Mouse (Mus musculus): Measurements from ENCODE around the gene Szt2. TPM values are rescaled to one million over a fixed set of nuclear protein-coding genes. Genes with fewer than 3 reads are reported as not detected.

The Szt2 gene
- total and polyA plus RNA-seq, 3 experiments, result 6.2 to 64.3 (median 28.3) TPM

- Histone ChIP-seq H3K4me1 (ENCODE audit: insufficient read depth, low read depth, low read length) (no peaks in the 10 kb centered on the region), H3K4me3 (ENCODE audit: low read depth, low read length) (no peak overlapping the region), H3K27me3 (ENCODE audit: insufficient read depth, low read length) (peaks cover 11% of the 10 kb centered on the region; the same call in 1 of the 2 replicates), H3K9me3 (replicated peaks) (no peaks in the 10 kb centered on the region), H3K36me3 (replicated peaks) (no peaks in the 10 kb centered on the region)
- DNase-seq (ENCODE audit: low spot score), result no peak
- TF ChIP-seq GATA2 (IDR thresholded peaks at IDR 0.05; ENCODE audit: borderline replicate concordance, low read depth, low read length), result no peak
- TF ChIP-seq GATA1 (IDR thresholded peaks at IDR 0.05; ENCODE audit: borderline replicate concordance, low read length), result no peak
- TF ChIP-seq POLR2AphosphoS5 (IDR thresholded peaks at IDR 0.05; ENCODE audit: insufficient replicate concordance, low read depth, low read length), result no peak
- TF ChIP-seq TAL1 (conservative IDR thresholded peaks at IDR 0.05; ENCODE audit: low read depth, low read length), result no peak
- no peak for TF ChIP-seq CTCF (IDR thresholded peaks at IDR 0.05; ENCODE audit: low read depth, low read length)
- ATAC-seq (ENCODE audit: extremely low read depth, insufficient number of reproducible peaks, low FRiP score, poor library complexity, severe bottlenecking), result no peak
These were observed 82.6 kb downstream of the Szt2 start for GRCm38 (mm10) chr4:118326476-118326875.

DNA sequence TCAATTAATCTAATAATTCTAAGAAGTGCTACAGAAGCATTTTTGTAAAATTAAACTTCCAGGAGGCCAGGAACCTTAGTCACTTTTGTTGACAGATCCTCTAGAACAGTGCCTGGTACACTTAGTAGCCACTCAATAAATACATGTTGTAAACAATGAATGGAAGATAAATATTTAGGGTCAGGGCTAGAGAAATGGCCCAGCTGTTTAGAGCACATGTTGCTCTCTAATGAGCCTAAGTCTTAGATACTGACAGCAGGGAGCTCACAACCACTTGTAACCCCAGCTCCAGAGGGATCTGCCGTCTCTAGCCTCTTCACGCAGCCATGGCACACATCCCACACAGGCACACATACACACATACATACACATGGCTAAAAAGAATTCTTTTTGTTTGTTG is 88.4 kb downstream of the Szt2 start:
- ATAC-seq (ENCODE audit: extremely low read depth, insufficient number of reproducible peaks, low FRiP score, poor library complexity, severe bottlenecking) (no peak), DNase-seq (ENCODE audit: low spot score) (no peak)
- no peak overlapping the region for H3K4me3 ChIP-seq (ENCODE audit: low read depth, low read length)
- no peaks in the 10 kb centered on the region for H3K9me3 ChIP-seq (replicated peaks)
- H3K4me1 ChIP-seq (ENCODE audit: insufficient read depth, low read depth, low read length), result no peaks in the 10 kb centered on the region
- H3K27me3 ChIP-seq (ENCODE audit: insufficient read depth, low read length), result peaks cover 14% of the 10 kb centered on the region; the same call in 1 of the 2 replicates
- no peaks in the 10 kb centered on the region for H3K36me3 ChIP-seq (replicated peaks)
- TF ChIP-seq GATA1 (IDR thresholded peaks at IDR 0.05; ENCODE audit: borderline replicate concordance, low read length) (no peak), TAL1 (conservative IDR thresholded peaks at IDR 0.05; ENCODE audit: low read depth, low read length) (no peak), POLR2AphosphoS5 (IDR thresholded peaks at IDR 0.05; ENCODE audit: insufficient replicate concordance, low read depth, low read length) (no peak), GATA2 (IDR thresholded peaks at IDR 0.05; ENCODE audit: borderline replicate concordance, low read depth, low read length) (no peak), CTCF (IDR thresholded peaks at IDR 0.05; ENCODE audit: low read depth, low read length) (no peak)

DNA sequence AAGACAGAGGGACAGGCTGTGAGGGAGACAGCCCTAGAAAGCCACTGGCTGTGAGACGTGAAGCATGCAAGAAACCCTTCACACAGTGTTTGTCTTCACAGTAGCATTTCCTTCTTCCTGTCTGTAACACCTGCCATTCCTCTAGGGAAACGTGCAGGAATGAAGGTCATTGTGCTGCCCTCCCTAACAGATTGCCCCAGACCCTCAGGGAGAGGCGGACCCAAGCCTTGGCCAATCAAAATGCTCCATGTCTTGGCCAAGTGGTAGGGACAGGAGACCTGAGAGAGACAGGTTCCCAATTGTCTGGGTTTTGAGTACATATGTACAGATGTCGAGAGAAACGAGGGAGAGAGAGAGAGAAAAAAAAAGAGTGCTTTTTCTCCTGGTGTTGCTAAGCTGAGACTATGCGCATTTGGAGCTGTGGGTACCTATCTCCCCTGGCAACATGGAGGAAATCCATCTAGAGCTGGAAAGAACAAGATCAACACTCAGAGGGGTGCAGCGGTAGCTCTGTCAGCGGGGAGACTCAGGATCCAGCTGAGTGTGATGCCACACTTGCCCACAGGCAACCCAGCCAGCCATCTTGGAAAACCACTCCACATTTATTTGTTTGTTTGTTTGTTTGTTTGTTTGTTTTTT is 89.2 kb downstream of the Szt2 start:
- peaks cover 14% of the 10 kb centered on the region; the same call in 1 of the 2 replicates for H3K27me3 ChIP-seq (ENCODE audit: insufficient read depth, low read length)
- no peaks in the 10 kb centered on the region for H3K4me1 ChIP-seq (ENCODE audit: insufficient read depth, low read depth, low read length)
- H3K36me3 ChIP-seq (replicated peaks), result no peaks in the 10 kb centered on the region
- ATAC-seq (ENCODE audit: extremely low read depth, insufficient number of reproducible peaks, low FRiP score, poor library complexity, severe bottlenecking) (no peak), DNase-seq (ENCODE audit: low spot score) (no peak)
- no peak overlapping the region for H3K4me3 ChIP-seq (ENCODE audit: low read depth, low read length)
- TF ChIP-seq POLR2AphosphoS5 (IDR thresholded peaks at IDR 0.05; ENCODE audit: insufficient replicate concordance, low read depth, low read length) (no peak), TAL1 (conservative IDR thresholded peaks at IDR 0.05; ENCODE audit: low read depth, low read length) (no peak), GATA2 (IDR thresholded peaks at IDR 0.05; ENCODE audit: borderline replicate concordance, low read depth, low read length) (no peak), CTCF (IDR thresholded peaks at IDR 0.05; ENCODE audit: low read depth, low read length) (no peak), GATA1 (IDR thresholded peaks at IDR 0.05; ENCODE audit: borderline replicate concordance, low read length) (no peak)
- no peaks in the 10 kb centered on the region for H3K9me3 ChIP-seq (replicated peaks)

- Histone ChIP-seq H3K4me3 (ENCODE audit: low read depth, low read length) (no peak overlapping the region), H3K4me1 (ENCODE audit: insufficient read depth, low read depth, low read length) (no peaks in the 10 kb centered on the region), H3K36me3 (replicated peaks) (no peaks in the 10 kb centered on the region), H3K27me3 (ENCODE audit: insufficient read depth, low read length) (peaks cover 5% of the 10 kb centered on the region; the same call in 1 of the 2 replicates), H3K9me3 (replicated peaks) (no peaks in the 10 kb centered on the region)
- no peak for TF ChIP-seq GATA1 (IDR thresholded peaks at IDR 0.05; ENCODE audit: borderline replicate concordance, low read length)
- no peak for TF ChIP-seq CTCF (IDR thresholded peaks at IDR 0.05; ENCODE audit: low read depth, low read length)
- TF ChIP-seq POLR2AphosphoS5 (IDR thresholded peaks at IDR 0.05; ENCODE audit: insufficient replicate concordance, low read depth, low read length), result no peak
- TF ChIP-seq GATA2 (IDR thresholded peaks at IDR 0.05; ENCODE audit: borderline replicate concordance, low read depth, low read length), result no peak
- no peak for TF ChIP-seq TAL1 (conservative IDR thresholded peaks at IDR 0.05; ENCODE audit: low read depth, low read length)
- DNase-seq (ENCODE audit: low spot score), result no peak
- no peak for ATAC-seq (ENCODE audit: extremely low read depth, insufficient number of reproducible peaks, low FRiP score, poor library complexity, severe bottlenecking)
These were observed 92.4 kb downstream of the Szt2 start for GRCm38 (mm10) chr4:118316662-118317061.

DNA sequence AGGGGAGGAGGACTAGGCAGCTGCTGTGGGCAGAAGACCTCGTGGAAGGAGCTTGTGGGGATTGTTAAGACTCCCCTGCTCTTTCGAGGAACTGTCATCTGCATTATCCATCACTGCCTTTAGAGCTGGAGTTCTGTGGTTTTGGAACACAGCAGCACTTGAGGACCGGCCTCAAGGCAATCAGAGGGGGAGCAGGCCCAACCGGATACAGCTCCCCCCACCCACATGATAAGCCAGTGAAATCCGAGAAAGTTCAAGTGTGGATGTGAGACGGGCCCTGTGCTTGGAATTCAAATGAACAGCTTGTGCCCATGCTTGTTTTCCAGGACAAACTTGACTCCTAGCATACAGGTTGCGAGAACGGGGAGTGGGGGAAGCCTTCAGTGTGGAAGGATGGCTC is 93.8 kb downstream of the Szt2 start:
- no peaks in the 10 kb centered on the region for H3K4me1 ChIP-seq (ENCODE audit: insufficient read depth, low read depth, low read length)
- no peak overlapping the region for H3K4me3 ChIP-seq (ENCODE audit: low read depth, low read length)
- H3K9me3 ChIP-seq (replicated peaks), result no peaks in the 10 kb centered on the region
- no peak for TF ChIP-seq CTCF (IDR thresholded peaks at IDR 0.05; ENCODE audit: low read depth, low read length)
- no peak for TF ChIP-seq POLR2AphosphoS5 (IDR thresholded peaks at IDR 0.05; ENCODE audit: insufficient replicate concordance, low read depth, low read length)
- TF ChIP-seq TAL1 (conservative IDR thresholded peaks at IDR 0.05; ENCODE audit: low read depth, low read length), result no peak
- no peak for TF ChIP-seq GATA2 (IDR thresholded peaks at IDR 0.05; ENCODE audit: borderline replicate concordance, low read depth, low read length)
- no peak for TF ChIP-seq GATA1 (IDR thresholded peaks at IDR 0.05; ENCODE audit: borderline replicate concordance, low read length)
- 0 out of 2 replicates have a peak, but pooled peaks cover 3% of the 10 kb centered on the region for H3K27me3 ChIP-seq (ENCODE audit: insufficient read depth, low read length)
- no peaks in the 10 kb centered on the region for H3K36me3 ChIP-seq (replicated peaks)
- ATAC-seq (ENCODE audit: extremely low read depth, insufficient number of reproducible peaks, low FRiP score, poor library complexity, severe bottlenecking) (no peak), DNase-seq (ENCODE audit: low spot score) (no peak)

Other genes with a start within 250 kb of the Szt2 start
- gene Kdm4a, start 229.2 kb downstream of the Szt2 start, total RNA-seq (2014; fragmentation: Nextera tagmentation), result 46.7 and 49.9 TPM in 2 replicates
- 48.7 and 50.5 TPM in 2 replicates for gene Kdm4a, start 229.2 kb downstream of the Szt2 start, total RNA-seq (2017)
- gene Kdm4a, start 229.2 kb downstream of the Szt2 start, polyA plus RNA-seq (2012), result 34.0 and 39.4 TPM in 2 replicates
- gene Ptprf, start 117.9 kb downstream of the Szt2 start, total RNA-seq (2014; fragmentation: Nextera tagmentation), result not detected in 2 replicates
- gene Ptprf, start 117.9 kb downstream of the Szt2 start, total RNA-seq (2017), result 0.06 and 0.27 TPM in 2 replicates
- gene Ptprf, start 117.9 kb downstream of the Szt2 start, polyA plus RNA-seq (2012), result not detected in 2 replicates
- gene Med8, start 64 bp upstream of the Szt2 start, total RNA-seq (2014; fragmentation: Nextera tagmentation), result 73.5 and 87.0 TPM in 2 replicates
- 124 and 133 TPM in 2 replicates for gene Med8, start 64 bp upstream of the Szt2 start, total RNA-seq (2017)
- 43.4 and 45.0 TPM in 2 replicates for gene Med8, start 64 bp upstream of the Szt2 start, polyA plus RNA-seq (2012)
- 95.3 and 122 TPM in 2 replicates for gene Elovl1, start 18.8 kb upstream of the Szt2 start, total RNA-seq (2014; fragmentation: Nextera tagmentation)
- gene Elovl1, start 18.8 kb upstream of the Szt2 start, total RNA-seq (2017), result 117 and 138 TPM in 2 replicates
- gene Elovl1, start 18.8 kb upstream of the Szt2 start, polyA plus RNA-seq (2012), result 82.4 and 98.1 TPM in 2 replicates
- gene Cdc20, start 28.1 kb upstream of the Szt2 start, total RNA-seq (2014; fragmentation: Nextera tagmentation), result 43.7 and 52.5 TPM in 2 replicates
- gene Cdc20, start 28.1 kb upstream of the Szt2 start, total RNA-seq (2017), result 86.2 and 97.4 TPM in 2 replicates
- 153 and 175 TPM in 2 replicates for gene Cdc20, start 28.1 kb upstream of the Szt2 start, polyA plus RNA-seq (2012)
- not detected in 2 replicates for gene Mpl, start 48.2 kb upstream of the Szt2 start, total RNA-seq (2014; fragmentation: Nextera tagmentation)
- gene Mpl, start 48.2 kb upstream of the Szt2 start, total RNA-seq (2017), result 0.06 and 1.0 TPM in 2 replicates
- 0.03 and 0.05 TPM in 2 replicates for gene Mpl, start 48.2 kb upstream of the Szt2 start, polyA plus RNA-seq (2012)
- gene Tie1, start 80.8 kb upstream of the Szt2 start, total RNA-seq (2014; fragmentation: Nextera tagmentation), result not detected in 2 replicates
- gene Tie1, start 80.8 kb upstream of the Szt2 start, total RNA-seq (2017), result 0.05 TPM in 1 of 2 replicates, not detected in the other
- gene Tie1, start 80.8 kb upstream of the Szt2 start, polyA plus RNA-seq (2012), result 0.01 TPM in 1 of 2 replicates, not detected in the other
- not detected in 2 replicates for gene 2610528J11Rik, start 117.7 kb upstream of the Szt2 start, total RNA-seq (2014; fragmentation: Nextera tagmentation)
- gene 2610528J11Rik, start 117.7 kb upstream of the Szt2 start, total RNA-seq (2017), result not detected in 2 replicates
- not detected in 2 replicates for gene 2610528J11Rik, start 117.7 kb upstream of the Szt2 start, polyA plus RNA-seq (2012)
- gene Tmem125, start 134.8 kb upstream of the Szt2 start, total RNA-seq (2014; fragmentation: Nextera tagmentation), result not detected in 2 replicates
- 0.22 TPM in 1 of 2 replicates, not detected in the other for gene Tmem125, start 134.8 kb upstream of the Szt2 start, total RNA-seq (2017)
- gene Tmem125, start 134.8 kb upstream of the Szt2 start, polyA plus RNA-seq (2012), result not detected in 2 replicates
- gene Cfap57, start 211.5 kb upstream of the Szt2 start, total RNA-seq (2014; fragmentation: Nextera tagmentation), result not detected in 2 replicates
- 0.05 TPM in 1 of 2 replicates, not detected in the other for gene Cfap57, start 211.5 kb upstream of the Szt2 start, total RNA-seq (2017)
- not detected in 2 replicates for gene Cfap57, start 211.5 kb upstream of the Szt2 start, polyA plus RNA-seq (2012)
- gene Ebna1bp2, start 211.5 kb upstream of the Szt2 start, total RNA-seq (2014; fragmentation: Nextera tagmentation), result 116 and 153 TPM in 2 replicates
- 116 and 127 TPM in 2 replicates for gene Ebna1bp2, start 211.5 kb upstream of the Szt2 start, total RNA-seq (2017)
- gene Ebna1bp2, start 211.5 kb upstream of the Szt2 start, polyA plus RNA-seq (2012), result 25.0 and 41.7 TPM in 2 replicates
- gene Olfr62, start 249.7 kb upstream of the Szt2 start, total RNA-seq (2014; fragmentation: Nextera tagmentation), result not detected in 2 replicates
- 0.11 TPM in 1 of 2 replicates, not detected in the other for gene Olfr62, start 249.7 kb upstream of the Szt2 start, total RNA-seq (2017)
- gene Olfr62, start 249.7 kb upstream of the Szt2 start, polyA plus RNA-seq (2012), result not detected in 2 replicates

All from G1E (cell line).